Mouse (Mus musculus) forebrain, embryonic 10.5 days (tissue): ENCODE results near the gene Foxn1. TPM values are rescaled to one million over a fixed set of nuclear protein-coding genes. Genes with fewer than 3 reads are reported as not detected.

Source experiments
- DNase-seq: peaks from one replicate; pipeline ENCODE4 v3.0.0-alpha.2; 2017; ENCODE audit warnings: low spot score; ENCODE audit errors: extremely low spot score
- H3K27ac ChIP-seq: fragments of 300-500 bp; sonication (generic); 2 replicates; pipeline ENCODE4 v1.5.1; 2016; ENCODE audit warnings: mild to moderate bottlenecking
- H3K27me3 ChIP-seq: fragments of 300-500 bp; sonication (generic); 2 replicates; pipeline ENCODE4 v1.6.1; 2016; ENCODE audit warnings: mild to moderate bottlenecking; ENCODE audit not compliant: poor library complexity, severe bottlenecking
- H3K36me3 ChIP-seq: fragments of 300-500 bp; sonication (generic); replicated peaks from 2 replicates; pipeline ENCODE4 v1.6.1; 2016; ENCODE audit warnings: mild to moderate bottlenecking, moderate library complexity
- H3K4me1 ChIP-seq: fragments of 300-500 bp; sonication (generic); 2 replicates; pipeline ENCODE4 v1.6.1; 2016
- H3K4me3 ChIP-seq: fragments of 300-500 bp; sonication (generic); 2 replicates; pipeline ENCODE4 v1.5.1; 2016; ENCODE audit warnings: mild to moderate bottlenecking, moderate library complexity
- H3K9me3 ChIP-seq: fragments of 300-500 bp; sonication (generic); 2 replicates; pipeline ENCODE4 v1.6.1; 2016; ENCODE audit warnings: mild to moderate bottlenecking, moderate library complexity
- WGBS: fragments of 180-500 bp; shearing (Covaris S2); methylation state at CpG from one replicate; pipeline ENCODE4 v1.1.7; 2016; 5-methylcytosine and 5-hydroxymethylcytosine counted together
- polyA plus RNA-seq: library from polyadenylated mRNA; unstranded; fragments of >200 nt; fragmentation: Nextera tagmentation; extraction: Ambion mirVana; gene quantifications from 2 replicates; pipeline ENCODE4 v1.2.1, GENCODE M21; 2016

The Foxn1 gene
- polyA plus RNA-seq, 1 experiment from 2014 or later: not detected

DNA sequence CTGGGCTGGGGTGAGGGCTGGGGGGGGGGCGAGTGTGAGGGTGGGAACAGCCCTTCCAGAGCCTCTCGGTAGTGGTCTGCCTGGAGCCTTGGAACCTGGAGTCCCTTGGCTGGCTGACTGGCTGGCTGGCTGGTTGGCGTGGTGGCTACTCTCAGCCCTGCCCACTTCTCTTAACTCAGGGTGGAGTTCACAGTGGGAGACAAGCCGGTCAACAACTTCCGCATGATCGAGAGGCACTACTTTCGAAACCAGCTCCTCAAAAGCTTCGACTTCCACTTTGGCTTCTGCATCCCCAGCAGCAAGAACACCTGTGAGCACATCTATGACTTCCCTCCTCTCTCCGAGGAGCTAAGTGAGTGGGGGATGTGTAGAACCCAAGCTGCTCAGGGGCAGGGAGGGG is 38.5 kb downstream of the Foxn1 start:
- H3K4me1 ChIP-seq: peaks cover 55% of the 10 kb centered on the region
- no peaks in the 10 kb centered on the region for H3K27me3 ChIP-seq
- no peaks in the 10 kb centered on the region for H3K9me3 ChIP-seq
- no peak for DNase-seq
- WGBS: 82% methylated on average over 9 of the region's 9 CpGs
- H3K36me3 ChIP-seq: peaks cover 34% of the 10 kb centered on the region
- H3K4me3 ChIP-seq: no peak overlapping the region
- H3K27ac ChIP-seq: no peak overlapping the region

DNA sequence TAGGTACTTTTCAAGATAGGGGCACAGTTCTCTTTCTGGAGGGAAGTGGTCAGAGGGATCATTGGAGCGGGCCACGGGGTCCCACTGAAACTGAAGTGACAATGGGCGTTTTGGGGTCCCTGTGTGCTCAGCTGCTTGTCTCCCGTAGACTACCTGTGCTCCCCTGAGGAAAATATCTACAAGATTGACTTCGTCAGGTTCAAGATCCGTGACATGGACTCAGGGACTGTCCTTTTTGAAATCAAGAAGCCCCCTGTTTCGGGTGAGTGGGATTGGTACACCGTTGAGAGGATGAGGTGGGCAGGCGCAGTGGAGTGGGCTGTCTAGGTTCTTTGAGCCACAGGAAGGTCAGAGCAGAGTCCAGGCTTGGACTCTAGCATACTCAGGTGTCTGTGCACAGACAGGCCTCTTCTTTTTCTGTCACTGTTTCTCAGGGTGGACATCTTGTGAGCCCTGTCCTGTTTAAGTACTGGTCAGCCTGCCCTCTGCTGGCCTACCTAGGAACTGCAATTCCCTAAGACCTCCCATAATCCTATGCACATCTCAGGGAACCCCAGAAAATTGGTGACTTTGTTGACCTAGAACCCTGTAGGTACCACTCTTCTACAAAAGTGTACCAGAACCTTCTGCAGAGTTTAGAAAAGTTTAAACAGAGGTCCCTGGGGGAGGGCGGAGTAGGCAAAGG is 39.1 kb downstream of the Foxn1 start:
- Histone ChIP-seq H3K9me3 (no peaks in the 10 kb centered on the region), H3K27me3 (no peaks in the 10 kb centered on the region), H3K36me3 (peaks cover 34% of the 10 kb centered on the region), H3K27ac (no peak overlapping the region), H3K4me1 (peaks cover 59% of the 10 kb centered on the region), H3K4me3 (no peak overlapping the region)
- WGBS: 90% methylated on average over 10 of the region's 10 CpGs
- peak; percentile 71 for DNase-seq

DNA sequence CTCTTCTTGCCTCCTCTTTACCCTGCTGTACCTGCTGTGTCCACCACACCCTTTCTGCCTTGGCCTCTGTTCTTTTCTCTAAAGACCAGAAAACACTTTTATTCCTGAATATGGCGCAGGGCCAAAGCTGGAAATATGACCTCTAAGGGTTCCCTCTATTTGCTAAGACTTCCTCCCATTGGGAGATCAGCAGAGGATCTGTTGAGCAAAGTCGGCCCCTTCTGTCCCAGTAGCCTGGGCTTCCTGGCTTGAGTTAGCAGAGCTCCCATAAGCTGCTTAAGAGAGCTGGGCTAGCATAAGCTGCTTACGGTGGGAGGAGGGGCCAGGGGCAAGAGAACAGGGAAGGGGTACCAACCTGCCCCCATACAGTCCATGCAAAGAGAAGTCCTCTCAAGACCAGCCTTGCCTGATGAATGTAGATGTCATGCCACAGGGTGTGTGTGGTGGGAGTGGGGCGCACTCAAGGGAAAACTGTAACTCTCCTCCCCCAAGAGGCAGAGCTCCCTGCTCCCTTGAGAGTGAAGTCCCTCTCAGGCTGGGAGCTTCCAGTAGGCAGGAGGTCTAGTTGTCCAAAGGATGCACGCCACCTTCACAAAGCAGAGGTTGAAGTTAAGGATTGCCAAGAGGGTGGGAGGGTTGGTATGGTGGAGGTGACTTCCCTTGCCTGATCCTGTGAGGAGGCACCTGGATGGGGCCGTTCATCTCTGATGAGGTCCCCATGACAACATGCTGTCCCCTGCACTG is 39.9 kb downstream of the Foxn1 start:
- H3K4me1 ChIP-seq: peaks cover 59% of the 10 kb centered on the region
- peaks cover 40% of the 10 kb centered on the region for H3K36me3 ChIP-seq
- H3K4me3 ChIP-seq: no peak overlapping the region
- 75% methylated on average over 6 of the region's 6 CpGs for WGBS
- DNase-seq: no peak
- no peaks in the 10 kb centered on the region for H3K27me3 ChIP-seq
- H3K27ac ChIP-seq: no peak overlapping the region
- H3K9me3 ChIP-seq: no peaks in the 10 kb centered on the region

DNA sequence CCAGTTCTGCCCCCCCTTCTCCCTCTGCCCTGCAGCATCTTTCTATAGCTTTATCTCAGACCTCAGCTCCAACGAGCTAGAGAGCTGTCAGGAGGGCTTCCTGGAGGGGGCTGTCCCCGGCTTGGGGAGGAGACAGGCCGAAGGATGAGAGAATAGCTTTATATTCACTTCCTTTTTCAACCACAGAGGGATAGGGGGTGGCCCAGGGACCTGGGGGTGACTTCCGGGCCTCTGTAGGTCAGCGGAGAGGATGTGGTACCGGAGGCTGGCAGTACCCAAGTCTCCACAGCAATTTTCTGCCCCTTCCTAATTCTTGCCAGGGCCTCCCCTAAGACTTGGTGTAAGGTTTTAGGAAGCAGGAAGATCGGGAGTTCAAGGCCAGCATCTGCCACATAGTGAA is 40.6 kb downstream of the Foxn1 start:
- Histone ChIP-seq H3K27me3 (no peaks in the 10 kb centered on the region), H3K27ac (peak overlapping the region; percentile 13; the same call in 1 of the 2 replicates), H3K9me3 (no peaks in the 10 kb centered on the region), H3K4me3 (no peak overlapping the region), H3K4me1 (peaks cover 59% of the 10 kb centered on the region), H3K36me3 (peaks cover 47% of the 10 kb centered on the region)
- DNase-seq: no peak
- WGBS: 82% methylated on average over 7 of the region's 7 CpGs

DNA sequence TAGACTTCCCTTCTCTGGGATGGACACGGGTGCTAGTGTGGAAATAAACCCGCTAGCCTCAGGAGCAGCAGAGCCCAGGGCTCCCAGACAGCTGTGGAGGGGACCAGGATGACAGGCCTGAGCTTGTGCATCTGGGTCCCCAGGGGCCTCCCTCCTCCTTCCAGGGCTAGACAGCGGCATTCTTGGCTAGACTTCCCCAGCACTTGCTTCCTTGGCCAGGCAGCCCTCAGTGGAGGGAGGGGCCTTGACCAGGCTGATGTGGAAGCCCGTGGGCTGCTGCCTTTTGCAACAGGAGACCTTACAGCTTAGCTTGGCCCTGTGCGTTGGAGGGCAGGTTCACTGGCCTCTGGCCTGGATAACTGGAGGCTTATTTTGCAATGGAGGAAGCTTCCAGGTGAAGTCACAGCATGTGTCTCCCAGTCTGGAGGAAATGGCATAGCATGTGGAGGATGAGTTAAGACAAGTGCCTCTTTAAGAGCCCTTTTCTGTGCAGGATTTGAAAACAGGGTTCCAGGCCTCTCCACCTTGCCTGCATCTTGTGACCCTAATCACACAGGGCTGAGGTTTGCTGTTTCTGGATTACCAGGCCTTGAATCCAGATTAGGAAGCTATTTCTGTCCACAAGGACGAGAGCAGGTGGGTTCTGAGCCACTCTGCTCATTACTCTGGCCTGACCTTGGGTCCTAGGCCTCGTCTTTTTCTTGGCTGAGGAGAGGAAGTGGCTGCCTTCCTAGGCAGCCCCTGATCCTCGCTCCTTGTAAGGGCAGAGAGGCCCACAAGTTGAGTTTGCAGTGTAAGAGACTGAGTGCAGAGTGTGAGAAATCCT is 41.3 kb downstream of the Foxn1 start:
- no peaks in the 10 kb centered on the region for H3K9me3 ChIP-seq
- peaks cover 59% of the 10 kb centered on the region for H3K4me1 ChIP-seq
- no peaks in the 10 kb centered on the region for H3K27me3 ChIP-seq
- peaks cover 53% of the 10 kb centered on the region for H3K36me3 ChIP-seq
- no peak overlapping the region for H3K27ac ChIP-seq
- peak overlapping the region; percentile 78; the same call in 1 of the 2 replicates for H3K4me3 ChIP-seq
- 67% methylated on average over 8 of the region's 8 CpGs for WGBS
- no peak for DNase-seq

DNA sequence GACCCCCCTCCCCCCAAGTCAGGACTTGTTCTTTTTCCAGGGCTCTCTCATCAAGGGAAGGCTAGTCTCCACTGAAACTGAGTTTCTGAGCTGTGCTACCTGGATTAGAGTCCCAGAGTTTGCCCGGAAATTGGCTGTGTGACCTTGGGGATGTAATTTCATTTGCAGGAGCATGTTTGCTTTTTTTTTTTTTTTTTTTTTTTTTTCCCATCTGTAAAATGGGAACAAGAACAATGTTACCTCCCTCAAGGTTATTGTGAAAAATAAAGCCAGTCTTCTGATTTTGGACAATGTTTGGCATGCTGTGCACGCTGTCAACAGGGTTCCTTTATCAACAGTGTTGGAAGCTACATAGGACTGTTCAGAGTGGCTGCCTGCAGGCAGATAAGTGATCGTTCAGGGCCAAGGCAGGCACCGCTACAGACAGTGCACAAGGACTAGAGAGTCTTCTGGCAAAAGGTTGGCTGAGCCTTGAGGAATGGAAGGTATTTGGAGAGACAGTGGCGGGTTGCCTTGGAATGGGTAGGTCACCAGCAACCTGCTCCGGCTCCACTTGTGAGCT is 41.9 kb downstream of the Foxn1 start:
- Histone ChIP-seq H3K4me3 (peak overlapping the region; percentile 78), H3K36me3 (peaks cover 53% of the 10 kb centered on the region), H3K9me3 (no peaks in the 10 kb centered on the region), H3K27me3 (no peaks in the 10 kb centered on the region), H3K4me1 (peaks cover 59% of the 10 kb centered on the region), H3K27ac (peak overlapping the region; percentile 97)
- 82% methylated on average over 6 of the region's 6 CpGs for WGBS
- DNase-seq: no peak

DNA sequence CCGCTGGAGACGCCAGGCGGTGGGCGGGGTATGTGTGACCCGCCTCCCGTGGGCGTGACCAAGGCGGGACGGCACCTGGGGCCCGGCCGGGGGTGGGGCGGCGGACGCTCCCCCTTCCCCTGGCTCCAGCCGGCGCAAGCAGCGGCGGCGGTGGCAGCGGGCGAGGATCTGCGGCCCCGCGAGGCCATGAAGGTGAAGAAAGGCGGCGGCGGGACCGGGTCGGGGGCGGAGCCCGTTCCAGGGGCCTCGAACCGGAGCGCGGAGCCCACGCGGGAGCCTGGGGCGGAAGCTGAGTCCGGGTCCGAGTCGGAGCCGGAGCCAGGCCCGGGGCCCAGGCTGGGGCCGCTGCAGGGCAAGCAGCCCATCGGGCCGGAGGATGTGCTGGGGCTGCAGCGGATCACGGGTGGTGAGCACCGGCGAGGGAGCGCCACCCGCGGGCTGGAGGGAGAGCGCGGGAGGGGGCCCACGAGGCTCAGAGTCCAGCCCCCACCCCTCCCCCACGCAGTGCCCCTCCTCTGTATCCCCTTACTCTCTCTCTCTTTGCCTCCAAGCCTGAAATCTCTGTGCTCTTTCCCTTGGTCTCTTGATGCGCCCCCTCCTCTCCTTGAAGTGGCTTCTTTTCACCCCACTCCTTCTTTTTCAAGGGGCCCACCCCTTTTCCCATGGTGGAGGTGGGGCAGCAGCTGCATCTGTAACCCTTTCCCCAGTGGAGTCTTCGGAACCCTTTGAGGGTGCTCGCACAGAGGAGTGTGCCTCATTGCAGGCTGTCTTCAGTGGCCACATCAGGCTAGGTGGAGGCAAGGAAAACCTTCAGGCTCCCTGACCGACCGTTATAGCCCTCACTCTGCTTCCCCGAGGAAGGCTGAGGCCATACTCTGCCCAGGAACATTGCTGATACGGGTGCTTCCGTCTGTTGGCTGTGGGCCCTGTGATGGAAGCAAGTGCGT is 42.7 kb downstream of the Foxn1 start, which contains the start of gene Unc119:
Gene Unc119, plus strand, starts transcription at position 102 of the 947 bp plus-strand sequence.
- Histone ChIP-seq H3K36me3 (peaks cover 53% of the 10 kb centered on the region), H3K27me3 (no peaks in the 10 kb centered on the region), H3K27ac (peak within 1 kb of the TSS; percentile 97), H3K9me3 (no peaks in the 10 kb centered on the region), H3K4me1 (peaks cover 58% of the 10 kb centered on the region), H3K4me3 (peak within 1 kb of the TSS; percentile 78)
- 2% methylated on average over 65 of the region's 66 CpGs for WGBS
- DNase-seq: peak; percentile 72

DNA sequence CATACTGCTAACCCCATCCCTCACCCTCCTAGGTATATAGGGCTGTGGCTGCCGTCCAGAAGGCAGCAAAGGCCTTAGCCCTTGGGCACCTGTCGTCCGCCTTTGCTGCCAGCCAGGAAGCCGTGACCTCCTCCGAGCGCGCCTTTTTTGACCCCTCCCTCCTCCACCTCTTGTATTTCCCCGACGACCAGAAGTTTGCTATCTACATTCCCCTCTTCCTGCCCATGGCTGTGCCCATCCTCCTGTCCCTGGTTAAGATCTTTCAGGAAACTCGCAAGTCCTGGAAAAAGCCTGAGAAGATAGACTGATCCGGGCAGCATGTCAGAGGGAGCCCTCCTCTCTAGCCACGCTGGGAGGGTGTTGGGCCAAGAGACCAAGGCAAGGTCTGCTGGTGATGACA is 44.7 kb downstream of the Foxn1 start:
- H3K27ac ChIP-seq: no peak overlapping the region
- H3K4me3 ChIP-seq: no peak overlapping the region
- H3K9me3 ChIP-seq: no peaks in the 10 kb centered on the region
- peaks cover 41% of the 10 kb centered on the region for H3K4me1 ChIP-seq
- peaks cover 56% of the 10 kb centered on the region for H3K36me3 ChIP-seq
- no peak for DNase-seq
- no peaks in the 10 kb centered on the region for H3K27me3 ChIP-seq
- 89% methylated on average over 12 of the region's 12 CpGs for WGBS

DNA sequence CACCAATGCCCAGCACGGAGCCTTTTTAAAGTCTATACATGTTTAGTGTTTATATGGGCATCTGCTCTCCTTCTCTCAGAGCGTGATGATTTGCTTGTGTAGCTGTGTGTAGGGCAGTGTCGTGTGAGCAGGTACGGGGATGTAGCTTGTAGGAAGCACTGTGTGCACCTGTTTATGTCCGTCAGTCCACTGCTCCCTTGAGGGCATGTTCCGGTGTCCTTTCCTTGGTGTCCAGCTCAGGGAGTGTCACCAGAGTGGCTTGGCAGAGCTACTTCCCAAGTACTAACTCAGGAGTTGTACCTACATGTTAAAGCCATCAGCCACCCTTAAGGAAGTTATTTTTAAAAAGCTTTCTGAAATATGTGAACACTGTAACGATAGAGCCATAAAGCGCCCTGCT is 49.3 kb downstream of the Foxn1 start:
- Histone ChIP-seq H3K36me3 (peaks cover 97% of the 10 kb centered on the region), H3K27ac (no peak overlapping the region), H3K4me3 (no peak overlapping the region), H3K9me3 (no peaks in the 10 kb centered on the region; the same call in 1 of the 2 replicates), H3K27me3 (no peaks in the 10 kb centered on the region), H3K4me1 (no peaks in the 10 kb centered on the region)
- DNase-seq: no peak
- 96% methylated on average over 8 of the region's 8 CpGs for WGBS

DNA sequence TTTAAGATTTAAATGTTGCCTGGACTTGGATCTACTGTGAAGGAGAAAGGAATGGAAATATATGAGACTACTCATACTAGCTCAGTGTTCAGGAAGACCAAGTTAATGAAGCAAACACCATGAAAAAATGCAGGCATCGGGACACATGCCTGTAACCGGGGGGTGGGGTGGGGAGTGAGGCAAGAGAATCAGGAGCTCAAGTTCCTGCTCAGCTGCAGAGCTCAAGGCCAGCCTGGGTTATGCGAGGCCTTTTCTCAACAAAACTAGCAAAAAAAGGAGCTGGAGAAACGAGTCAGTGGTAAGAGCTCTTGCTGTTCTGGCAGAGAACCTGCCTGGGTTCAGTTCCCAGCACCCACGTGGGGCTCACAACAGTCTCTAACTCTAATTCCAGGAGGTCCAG is 52.4 kb downstream of the Foxn1 start:
- H3K27ac ChIP-seq: no peak overlapping the region
- H3K4me1 ChIP-seq: peaks cover 8% of the 10 kb centered on the region
- H3K27me3 ChIP-seq: no peaks in the 10 kb centered on the region
- peaks cover 80% of the 10 kb centered on the region for H3K36me3 ChIP-seq
- H3K4me3 ChIP-seq: no peak overlapping the region
- H3K9me3 ChIP-seq: no peaks in the 10 kb centered on the region; the same call in 1 of the 2 replicates
- DNase-seq: no peak
- WGBS: 92% methylated on average over 5 of the region's 5 CpGs

DNA sequence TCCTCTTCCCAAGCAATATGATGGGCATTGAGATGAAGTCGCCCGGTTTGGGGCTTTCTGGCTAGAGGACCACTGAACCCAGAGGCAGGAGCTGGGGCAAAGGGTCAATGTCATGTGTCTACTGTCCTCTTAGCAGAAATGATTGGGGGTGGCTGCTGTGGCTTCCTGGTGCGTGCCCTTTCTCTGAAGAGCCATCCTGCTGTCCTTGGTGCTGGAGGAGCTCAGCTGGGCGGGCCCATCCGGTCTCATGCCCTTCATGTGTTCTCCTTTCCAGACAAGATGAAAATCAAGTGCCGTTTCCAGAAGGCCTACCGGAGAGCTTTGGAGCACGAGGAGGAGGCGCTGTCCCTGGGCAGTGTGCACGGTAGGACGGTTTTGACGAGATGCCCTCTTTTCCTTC is 53.7 kb downstream of the Foxn1 start:
- H3K27me3 ChIP-seq: no peaks in the 10 kb centered on the region
- 96% methylated on average over 12 of the region's 12 CpGs for WGBS
- H3K4me1 ChIP-seq: peaks cover 12% of the 10 kb centered on the region
- no peak for DNase-seq
- peaks cover 68% of the 10 kb centered on the region for H3K36me3 ChIP-seq
- no peak overlapping the region for H3K4me3 ChIP-seq
- H3K9me3 ChIP-seq: no peaks in the 10 kb centered on the region; the same call in 1 of the 2 replicates
- H3K27ac ChIP-seq: no peak overlapping the region
